Mouse (Mus musculus): ENCODE measurements around the gene Med16.

The Med16 gene

GRCm38 (mm10) chr10:79846553-79846952, 62.2 kb downstream of the Med16 start:
- in situ Hi-C loops (cut with MboI; ENCODE audit: low sequenced_read_pairs) = no loop called here
